Mouse (Mus musculus) urinary bladder, adult 18-20 months (tissue): Measurements from ENCODE around the gene Iqck.

ENCODE experiments used
- DNase-seq, 2 experiments: peaks; one replicate each; pipeline ENCODE4 v3.0.0; 2022; ENCODE audit warnings: low spot score in 2 of 2, mixed read lengths in 2 of 2

Iqck gene

DNA sequence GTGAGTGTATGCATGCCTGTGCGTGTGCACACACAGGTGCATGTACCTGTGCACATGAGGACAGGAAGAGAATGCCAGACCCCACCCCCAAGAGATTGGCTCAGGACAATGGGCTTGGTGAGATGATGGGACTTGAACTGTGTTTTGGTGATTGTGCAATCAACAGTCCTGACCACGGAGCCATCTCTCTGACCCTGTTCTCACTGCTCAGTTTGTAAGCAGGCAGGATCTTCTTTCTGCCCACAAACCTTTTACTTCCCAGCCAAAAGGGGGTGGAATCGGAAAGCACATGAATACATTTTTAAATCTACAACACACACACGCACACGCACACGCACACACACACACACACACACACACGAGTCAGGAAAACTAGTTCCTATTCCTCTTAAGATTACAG lies 56.0 kb downstream of the Iqck start:
- DNase-seq, result no peak

DNA sequence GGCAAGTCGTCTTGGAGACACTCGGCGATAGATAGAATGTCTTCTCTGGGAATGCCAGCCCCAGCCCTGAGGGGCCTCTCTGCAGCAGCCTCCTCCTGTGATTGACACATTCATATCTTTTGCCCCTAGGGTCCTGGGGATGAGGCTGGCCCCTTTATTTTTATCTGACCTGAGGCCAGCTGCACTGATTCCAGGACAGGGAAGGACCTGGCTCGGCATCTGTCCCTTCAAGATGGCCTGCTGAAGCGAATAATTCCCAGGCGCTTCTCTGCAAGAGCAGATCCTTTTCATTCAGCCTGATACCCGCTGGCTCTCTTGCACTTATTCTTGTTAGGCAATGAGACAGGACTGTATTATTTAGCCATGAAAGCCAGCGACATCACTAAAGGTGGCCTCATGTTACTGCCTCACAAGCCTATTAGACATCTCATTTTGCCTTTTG lies 56.5 kb downstream of the Iqck start:
- no peak for DNase-seq

DNA sequence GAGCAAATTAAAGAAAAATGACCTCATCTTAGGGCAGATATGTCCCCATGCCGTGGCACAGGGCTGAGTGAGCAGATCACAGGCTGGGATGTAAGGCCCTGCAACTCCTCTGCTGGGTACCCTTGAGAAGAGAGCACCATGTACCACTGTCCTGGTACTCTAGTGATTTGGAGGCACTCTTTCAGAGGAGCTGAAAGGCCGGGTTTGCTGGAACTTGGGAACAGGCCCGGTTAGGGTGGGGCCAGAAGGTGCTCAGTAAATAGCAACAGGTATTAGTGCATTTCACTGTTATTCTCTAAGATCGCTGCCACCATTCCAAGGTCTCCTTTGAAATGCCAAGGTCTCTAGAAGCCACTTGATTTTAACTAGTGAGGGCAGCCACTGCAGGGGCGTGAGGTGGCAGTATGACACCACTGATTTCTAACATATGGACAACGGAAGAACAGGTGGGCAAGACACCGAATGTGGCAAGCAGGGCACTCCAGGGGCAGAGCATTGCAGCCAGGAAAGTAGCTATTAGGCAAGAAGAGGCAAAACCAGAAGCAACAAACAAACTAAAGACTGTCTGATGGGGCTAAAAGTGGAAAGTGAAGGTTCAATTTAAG lies 59.1 kb downstream of the Iqck start:
- DNase-seq, result no peak

DNA sequence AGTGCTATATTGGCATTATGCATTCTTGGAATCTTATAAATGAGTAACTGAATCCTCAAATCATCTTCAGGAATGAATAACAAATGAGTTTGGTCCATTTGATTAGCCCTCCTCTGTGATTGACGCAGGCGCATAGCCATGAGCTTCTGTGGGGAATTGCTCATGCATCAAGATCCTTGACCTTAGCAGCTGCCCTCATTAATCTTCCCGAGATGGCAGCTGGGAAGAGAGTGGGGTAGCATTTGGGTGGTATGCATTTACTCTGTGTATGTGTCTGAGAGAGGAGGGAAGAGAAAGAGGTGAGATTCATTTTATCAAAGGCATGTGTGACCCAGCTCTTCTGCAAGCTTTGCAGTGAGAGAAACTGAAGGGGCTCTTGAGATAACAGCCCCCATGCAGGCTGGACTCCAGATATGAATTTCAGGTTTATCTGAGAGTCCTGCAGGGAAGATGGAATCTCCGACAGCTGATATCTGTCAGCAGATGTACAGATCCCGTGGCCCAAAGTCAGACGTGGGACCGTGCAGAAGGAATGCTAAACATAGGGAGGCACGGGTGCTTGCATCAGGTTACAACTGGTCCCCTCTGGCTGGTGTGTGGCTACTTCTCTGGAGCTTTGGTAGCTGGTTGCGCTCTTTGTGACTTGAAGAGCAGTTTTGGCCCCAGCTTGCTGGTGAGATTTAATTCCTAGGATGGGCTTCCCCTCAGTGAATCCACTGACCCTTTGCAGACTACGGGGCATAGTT lies 63.9 kb downstream of the Iqck start:
- DNase-seq, result no peak

DNA sequence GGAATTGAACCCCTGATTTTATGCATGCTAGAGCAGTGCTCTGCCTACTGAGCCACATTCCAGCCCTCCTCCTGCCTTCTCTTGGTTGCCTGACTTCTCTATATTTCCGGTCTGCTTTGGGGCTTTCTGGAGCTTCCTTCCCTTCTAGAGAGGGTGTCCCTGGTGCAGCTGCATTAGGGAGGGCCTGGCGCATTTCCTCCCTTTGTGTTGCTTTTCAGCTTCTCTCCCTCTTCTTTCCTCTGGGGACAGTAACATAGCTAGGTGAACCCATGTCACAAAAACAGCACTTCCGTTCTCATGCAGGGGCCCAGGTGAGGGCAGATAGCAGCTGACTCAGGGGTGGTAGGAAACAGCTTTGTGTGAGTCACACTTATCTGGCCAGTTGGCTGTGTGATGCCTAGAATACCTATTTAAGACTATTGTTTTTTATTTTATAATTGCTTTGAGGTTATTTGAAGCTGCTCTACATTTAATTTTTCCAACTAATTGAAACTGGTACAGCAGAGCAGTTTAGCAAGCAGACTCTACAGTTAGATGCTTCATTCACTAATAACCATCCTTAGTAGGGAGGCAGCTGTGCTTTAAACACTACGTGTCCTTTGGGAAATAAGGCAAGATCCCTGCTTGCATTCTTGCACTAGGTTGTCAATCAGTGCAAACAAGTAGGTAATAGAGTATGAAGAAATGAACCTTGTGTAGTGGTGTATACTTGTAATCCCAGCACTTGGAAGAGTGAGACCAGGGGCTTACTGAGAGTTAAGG lies 67.1 kb downstream of the Iqck start:
- DNase-seq, result peak in 1 of 2 experiments; percentile 31

DNA sequence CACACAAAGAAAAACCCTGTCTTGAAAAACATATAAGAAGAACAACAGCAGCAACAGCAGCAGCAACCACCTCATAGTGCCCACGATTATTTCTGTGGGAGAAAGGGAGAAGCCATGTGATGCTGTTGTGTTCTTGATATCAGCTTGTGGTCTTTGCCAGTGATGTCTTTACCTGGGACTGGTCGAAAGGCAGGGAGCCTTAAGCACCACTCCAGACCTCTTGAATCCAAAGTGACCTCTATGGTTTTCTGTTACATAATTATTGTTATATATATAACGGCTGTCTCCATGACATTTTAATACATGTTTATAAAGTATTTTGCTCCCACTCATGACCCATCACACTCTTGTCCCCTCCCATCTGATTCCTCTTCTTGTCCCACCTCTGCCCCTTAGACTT lies 70.0 kb downstream of the Iqck start:
- DNase-seq, result no peak

DNA sequence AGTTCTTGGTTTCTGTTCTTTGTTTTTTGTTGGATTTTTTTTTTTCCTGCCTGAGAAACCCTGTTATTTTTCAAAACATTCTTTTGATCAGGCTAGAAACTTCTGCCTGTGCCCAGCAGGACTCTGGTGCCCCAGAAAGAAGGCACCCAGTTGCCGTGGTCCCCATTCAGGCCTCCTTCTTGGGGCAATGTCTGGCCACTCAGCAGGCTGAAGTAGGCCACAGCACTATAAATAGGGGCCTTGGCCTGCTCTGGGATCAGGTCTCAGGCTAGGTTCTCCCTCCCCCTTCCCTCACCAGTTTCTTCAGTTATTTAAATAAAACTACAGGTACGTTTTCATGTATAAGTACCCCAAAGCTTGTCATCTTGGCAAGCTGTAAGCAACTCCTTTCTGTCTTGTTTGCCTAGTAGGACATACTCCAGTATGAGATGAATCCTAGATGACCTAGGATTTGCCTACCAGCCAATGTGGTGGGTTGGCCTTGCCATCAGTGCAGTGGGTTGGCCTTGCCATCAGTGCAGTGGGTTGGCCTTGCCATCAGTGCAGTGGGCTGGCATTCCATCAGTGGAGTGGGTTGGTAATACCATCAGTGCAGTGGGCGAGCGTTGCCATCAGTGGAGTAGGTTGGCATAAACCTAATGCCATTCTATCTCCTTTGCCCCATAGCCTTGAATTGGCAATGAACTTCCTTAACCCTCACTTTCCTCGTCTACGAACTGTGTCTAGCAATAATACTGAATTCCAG lies 71.1 kb downstream of the Iqck start:
- no peak for DNase-seq

DNA sequence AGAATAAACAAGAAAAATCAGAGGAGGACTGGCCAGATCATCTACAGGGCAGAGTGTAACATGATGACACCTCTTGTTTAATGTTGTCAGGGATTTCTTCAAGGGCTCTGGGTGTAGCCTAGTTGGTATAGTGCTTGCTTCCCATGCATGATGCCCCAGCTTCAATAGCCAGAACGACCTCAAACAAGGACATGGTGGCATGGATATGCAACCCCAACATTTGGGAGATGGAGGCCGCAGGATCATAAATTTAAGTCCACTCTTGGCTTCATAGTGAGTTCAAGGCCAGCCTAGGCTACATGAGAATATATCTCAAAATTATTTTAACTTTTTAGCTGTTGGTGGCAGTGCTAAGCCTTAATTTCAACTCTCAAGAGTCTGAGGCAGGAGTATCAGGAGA lies 71.7 kb downstream of the Iqck start:
- no peak for DNase-seq

DNA sequence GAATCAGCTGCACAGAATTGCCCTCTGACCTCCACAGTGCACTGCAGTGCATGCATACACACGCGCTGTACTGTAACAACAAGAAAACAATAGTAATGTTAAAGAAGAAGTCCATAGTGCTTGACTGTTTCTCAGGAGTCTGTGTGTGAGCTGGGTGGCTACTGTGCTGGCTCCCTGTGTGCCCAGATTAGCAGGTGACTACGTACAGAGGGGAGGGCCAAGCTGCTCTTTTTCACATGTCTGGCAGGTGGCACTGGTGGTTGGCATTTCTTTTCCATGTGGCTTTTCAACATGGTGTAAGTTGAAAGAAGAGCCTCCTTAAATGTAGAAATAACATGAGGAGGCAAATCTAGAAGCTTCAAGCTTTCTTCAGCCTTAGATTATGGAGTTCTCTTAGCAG lies 72.8 kb downstream of the Iqck start:
- no peak for DNase-seq

DNA sequence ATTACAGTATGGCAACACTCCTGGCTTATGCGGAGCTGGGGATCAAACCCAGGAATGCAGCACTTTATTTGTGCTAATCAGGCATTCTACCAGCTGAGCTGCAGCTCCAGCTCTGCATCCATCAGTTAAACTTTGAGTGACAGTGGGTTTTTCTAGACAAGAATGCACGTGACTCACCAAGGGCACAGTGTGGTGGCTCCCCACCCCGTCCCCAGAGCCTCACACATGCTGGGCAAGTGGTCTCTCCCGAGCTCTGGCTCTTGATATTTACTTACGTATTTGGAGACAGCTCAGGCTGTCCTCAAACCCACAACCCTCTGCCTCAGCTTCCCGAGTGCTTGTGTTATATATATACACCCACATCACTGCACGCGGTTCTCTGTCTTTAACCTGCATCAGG lies 73.4 kb downstream of the Iqck start:
- DNase-seq, result no peak

DNA sequence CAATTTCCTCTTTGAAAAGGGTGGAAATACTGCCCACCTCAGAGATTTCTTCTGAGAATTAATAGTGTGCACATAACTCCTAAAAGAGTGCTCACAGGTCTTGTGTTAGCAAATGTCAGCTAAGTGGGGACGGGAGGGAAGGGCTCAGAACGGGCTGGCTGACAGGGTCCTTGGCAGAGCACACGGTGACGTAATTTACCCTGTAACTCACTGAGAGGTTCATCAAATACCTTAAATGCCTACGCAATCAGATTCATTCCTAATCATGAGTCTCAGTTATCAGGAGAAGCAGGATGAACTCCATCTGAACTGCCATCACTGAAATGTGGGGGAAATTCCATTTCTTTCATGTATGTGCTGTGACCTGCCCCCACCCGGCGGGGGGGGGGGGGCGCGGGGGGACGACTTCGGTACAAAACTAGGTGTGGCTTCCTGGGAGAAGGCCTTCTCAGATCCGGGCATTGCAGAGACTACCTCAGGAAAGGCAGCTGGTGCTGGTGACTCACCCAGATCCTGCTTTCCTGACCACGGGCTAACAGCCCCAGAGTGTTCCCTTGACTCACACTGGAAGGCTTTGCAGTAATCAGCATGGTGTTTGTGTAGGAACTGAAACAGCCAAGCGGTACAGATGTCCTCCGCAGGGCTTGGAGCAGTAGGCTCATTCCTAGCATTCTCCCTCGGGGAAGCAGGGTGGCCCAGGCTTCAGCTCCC lies 74.2 kb downstream of the Iqck start:
- DNase-seq, result peak in 1 of 2 experiments; percentile 73

DNA sequence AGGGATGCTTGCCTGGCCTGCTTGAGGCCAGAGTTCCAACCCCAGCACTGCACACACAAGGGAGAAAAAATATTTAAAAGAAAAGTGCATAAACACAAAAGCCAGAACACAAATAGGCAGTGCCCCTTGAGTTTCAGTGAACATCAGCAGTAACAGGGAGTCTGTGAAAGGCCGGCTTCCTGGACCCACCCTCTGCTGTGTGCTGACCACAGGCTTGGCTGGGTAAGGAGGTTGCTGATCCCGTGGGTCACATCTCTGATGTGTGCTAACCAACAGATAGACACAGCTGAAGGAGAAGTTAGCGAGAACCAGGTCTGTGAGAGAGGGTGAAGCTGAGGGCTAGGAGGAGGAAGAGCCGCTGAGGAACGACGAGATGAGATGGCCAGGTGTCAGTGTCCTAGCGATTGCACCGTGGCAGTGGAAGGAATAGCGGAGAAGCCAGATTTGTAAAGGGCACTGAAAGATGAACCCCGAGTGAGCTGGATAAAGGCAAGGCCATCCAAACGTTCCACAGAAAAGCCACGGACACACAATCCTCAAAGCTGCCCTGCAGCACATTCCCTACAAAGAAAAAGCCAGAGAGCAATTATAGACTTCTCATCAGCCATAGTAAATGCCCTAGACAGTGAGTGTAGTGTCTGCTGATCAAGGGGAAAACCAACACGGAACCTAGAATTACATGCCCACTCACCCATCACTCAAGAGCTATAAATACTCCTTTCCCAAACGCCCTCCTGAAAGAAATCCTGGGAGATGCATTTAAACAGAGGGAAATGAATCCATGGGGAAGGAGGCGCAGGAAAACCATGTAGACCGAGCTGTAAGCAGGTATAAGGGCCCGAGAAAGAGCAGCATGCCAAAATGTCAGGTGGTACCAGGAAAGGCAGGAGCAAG lies 76.2 kb downstream of the Iqck start:
- DNase-seq, result no peak

DNA sequence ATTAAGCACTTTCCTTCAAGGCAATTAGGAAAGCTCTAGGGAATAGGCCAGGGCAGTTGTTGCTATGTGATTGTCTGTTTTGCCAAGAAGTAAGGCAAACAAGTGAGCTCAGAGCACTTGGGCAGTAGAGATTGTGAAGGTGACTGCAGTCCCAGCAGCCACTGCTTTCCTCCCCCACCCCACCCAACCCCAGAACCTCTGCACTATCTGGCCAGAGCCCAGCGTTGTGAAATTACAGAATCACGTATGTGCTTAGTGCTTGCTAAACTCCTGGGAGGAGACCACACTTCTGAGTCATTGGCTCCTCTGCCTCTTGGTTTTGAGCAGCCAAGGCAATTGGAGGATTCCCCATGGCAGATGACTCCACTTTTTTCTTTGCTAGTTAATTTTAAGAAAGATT lies 79.8 kb downstream of the Iqck start:
- peak in 1 of 2 experiments; percentile 76 for DNase-seq

DNA sequence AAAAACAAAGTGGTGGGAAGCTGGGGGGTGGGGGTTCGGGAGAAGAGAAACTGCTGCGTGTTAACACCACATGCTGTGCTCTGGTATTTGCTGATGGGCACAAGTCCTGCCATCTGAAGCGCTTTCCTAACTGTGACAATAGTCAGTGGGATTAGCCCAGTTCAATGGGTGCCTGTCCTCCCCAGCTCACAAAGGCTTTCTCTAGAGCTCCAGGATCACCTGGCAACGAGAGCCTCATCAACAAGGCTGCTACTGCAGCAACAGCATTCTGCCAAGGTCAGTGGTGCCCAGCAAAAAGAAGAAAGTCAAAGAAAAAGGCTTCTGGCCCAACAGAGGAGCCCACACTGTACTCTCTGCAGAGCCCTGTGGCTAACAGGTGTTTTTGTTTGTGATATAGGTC lies 81.3 kb downstream of the Iqck start:
- no peak for DNase-seq

DNA sequence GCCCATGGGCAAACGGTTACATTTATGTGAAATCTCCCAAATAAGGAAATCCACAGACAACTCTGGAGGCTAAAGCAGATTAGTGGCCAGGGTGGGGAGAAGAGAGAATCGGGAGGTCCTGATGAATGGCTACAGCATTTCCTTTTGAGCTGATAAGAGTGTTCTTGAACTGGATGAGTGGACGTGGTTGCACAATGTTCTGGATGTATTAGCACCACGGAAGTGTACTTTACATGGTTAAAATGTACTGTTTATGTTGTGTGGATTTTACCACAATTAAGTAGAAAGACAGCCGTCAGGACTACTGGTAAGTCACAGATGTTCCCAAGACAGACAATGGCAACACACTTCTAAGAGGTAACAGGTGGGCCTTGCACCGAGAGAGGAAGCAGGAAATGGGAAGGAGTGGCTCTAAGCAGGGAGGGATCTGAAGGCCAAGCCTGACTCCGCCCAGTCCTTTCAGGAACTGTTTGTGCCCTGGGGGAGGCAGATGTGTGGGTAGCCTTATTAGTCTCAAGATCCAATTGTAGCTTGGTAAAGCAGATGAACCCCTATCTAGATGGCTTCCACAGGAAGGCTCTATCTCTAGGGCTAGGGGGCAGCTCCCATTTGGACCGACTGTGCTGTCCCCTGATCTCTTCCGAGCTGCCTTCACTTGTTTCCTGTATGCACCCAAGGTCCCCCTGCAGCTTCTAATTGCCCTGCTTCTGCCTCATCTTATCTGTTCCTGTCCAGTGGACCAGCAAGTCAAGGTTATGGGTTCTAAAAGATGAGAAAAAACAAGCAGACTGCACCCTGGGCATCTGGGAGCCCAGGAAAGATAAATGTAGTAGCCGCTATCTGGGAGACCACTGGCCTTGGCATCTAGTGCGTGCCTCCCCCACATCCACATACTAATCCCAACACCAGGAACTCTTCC lies 82.2 kb downstream of the Iqck start:
- DNase-seq, result no peak

DNA sequence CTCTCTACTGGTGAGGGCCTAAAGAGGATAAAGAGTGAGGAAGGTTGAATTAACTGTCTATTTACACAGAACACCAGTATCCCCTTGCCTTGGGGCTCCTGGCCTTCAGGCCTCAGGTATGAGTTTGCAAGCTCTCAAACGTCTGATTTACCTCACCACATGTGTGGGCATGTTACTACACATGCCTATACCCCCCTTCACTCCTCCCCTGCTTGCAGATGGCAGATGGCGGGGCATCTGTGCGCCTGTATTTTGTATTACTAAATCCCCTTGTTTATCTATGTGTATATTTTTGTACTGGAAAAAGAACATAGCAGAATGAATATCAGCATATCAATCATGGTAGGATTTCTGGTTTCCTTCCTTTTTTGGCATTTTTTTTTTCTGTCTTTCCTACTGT lies 86.7 kb downstream of the Iqck start:
- no peak for DNase-seq

DNA sequence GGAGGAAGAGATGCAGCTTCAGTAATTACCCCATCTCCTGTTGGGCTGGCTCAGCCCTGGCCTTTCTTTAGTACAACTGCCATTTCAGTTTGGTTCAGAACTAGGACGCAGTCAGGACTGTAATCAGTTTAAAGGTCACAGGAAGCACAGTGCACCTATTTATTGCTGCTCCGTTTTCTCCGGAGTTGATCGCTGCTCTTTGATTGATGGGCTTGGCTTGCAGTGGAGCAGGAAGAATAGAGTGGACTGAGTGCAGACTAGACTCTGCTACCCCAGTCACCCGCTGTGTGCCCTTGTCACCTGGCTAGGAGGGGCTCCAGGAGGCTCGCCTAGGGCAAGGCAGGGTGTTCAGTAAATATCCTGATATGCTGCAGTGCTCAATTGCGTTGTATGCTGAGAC lies 87.6 kb downstream of the Iqck start:
- no peak for DNase-seq

DNA sequence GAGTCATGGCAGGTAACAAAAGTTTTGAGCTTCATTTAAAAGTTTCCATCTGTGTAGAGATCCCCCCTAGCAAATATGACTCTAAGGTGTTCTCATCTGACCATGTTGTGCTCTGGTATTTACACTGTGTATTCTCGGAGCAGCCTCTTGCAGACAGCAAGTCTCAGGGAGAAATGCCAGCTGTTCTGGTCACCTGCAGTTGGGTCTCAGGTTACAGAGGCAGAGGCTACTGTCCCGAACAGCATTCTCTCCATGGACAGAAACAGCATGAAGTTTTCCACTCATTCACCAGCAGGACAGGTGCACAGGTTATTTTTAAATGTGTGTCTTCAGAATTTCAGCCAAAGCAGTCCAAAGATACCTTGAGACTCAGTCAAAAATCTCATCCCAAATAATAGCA lies 89.3 kb downstream of the Iqck start:
- DNase-seq, result no peak

DNA sequence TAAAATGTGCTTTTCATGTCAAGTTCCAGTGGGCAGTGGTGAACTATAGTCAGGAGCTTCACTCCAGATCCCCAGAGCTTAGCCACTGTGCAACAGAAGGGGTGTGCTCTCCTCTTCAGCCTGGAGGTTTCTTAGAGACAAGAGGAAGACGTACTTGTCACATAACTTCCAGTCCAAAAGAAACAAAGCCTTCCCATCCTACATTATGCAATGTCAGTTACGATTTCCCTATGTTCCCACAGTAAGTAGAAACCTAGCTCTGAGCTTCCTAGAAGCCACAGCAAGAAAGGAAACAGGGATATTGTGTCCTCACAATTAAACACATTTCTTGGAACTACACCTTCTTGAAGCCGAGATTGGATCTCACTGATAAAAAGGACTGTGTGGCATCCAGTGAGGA lies 91.7 kb downstream of the Iqck start:
- no peak for DNase-seq
